Mouse (Mus musculus) right cerebral cortex, postnatal 10 days (tissue): Measurements from ENCODE around the gene Efcab7.

ENCODE experiments used
- DNase-seq, 2 experiments: peaks; one replicate each; pipeline ENCODE4 v3.0.0; 2021; ENCODE audit warnings: low spot score in 2 of 2

The Efcab7 gene

DNA sequence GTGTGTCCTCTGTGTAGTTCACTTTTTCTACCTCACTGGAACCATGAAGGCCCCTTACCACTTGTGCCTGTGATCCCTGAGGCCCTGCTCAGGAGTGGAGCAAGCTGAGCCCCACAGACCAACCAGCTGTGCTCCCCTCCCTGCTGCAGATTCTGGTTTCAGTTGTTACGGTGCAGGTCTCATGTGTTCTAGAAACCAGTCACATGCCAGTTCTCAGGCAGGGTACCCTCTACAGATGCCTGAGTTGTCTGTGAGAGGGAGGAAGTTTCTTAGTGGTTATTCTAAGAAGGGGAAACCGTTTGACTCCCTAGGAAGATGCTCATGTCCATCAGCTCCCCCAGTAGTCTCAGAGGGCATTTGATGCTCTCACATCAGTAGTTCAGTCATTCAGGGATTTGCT lies 115.6 kb downstream of the Efcab7 start:
- DNase-seq, result no peak

DNA sequence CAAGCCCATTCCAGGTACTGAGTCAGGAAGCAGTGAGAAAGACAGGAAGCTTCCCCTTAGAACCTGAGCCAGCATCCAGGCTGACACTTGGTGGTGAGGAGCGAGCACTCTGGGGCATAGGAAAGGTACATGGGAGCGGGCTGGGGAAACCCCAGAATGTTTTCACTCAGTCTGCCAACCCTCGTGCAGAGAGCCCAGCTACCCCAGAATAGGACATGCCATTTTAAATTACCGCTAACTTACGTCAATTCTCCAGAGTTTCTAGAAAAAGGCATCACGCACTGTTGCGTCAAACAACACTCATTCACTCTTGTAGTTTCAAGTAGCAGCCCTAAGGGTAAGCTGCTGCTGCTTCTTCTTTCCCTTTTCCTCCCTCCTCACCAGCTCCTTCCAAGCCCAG lies 116.0 kb downstream of the Efcab7 start:
- DNase-seq, result no peak

- DNase-seq, result no peak
Measured at GRCm38 (mm10) chr4:99946516-99946915, 117.5 kb downstream of the Efcab7 start.

GRCm38 (mm10) chr4:99947192-99947591 lies 118.2 kb downstream of the Efcab7 start:
- no peak for DNase-seq

DNA sequence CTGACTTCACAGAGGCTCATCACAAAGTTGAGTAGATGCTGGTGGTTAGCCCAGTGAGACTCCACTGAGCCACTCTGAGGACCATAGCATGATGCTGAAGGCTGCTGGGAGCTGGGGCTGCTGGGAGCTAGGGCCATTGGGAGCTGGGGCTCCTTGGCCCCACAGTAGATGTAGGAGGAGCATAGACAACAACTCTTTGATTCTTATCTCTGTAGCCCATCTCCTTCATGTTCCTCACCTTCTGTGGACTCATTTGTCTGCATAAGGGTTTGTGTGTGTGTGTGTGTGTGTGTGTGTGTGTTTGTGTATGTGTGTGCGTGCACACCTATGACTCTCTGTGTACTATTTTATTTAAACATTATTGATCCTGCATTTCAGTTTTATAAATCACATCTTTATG lies 118.9 kb downstream of the Efcab7 start:
- no peak for DNase-seq

DNA sequence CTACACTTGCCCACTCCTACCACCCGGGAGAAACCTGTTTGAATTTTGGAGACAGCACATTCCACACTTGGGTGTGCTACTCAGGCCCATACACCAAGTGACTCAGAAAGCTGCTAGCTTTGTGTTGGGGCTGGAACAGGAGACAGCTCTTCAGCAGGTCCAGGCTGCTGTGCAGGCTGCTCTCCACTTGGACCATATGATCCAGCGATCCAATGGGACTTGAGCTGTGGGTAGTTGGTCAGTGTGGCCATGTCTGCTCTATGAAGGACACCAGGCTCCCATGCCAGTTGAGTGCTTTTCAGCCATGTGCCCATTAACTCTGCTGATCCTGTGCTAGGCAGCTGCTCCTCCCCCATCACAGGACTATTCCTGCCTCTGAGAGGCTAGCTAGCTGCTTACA lies 124.9 kb downstream of the Efcab7 start:
- no peak for DNase-seq

DNA sequence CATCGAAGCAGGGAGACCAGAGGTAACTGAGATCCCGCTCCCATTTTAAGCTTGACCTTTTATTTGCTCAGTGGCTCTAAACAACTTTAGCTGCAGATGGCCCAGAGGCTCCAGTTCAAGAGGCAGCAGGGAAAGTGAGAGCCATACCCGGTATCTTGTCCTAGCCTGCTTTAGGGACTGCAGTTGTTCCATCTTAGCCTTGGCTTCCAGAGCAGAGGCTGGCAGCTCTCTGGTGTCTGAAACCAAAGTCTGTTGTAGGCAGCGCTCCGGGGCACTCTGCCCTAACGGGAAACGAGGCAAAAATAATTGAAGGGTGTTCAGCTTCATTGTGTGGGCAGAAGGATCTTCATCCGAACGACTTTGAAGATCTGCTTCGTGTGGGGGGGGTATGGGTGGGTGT lies 126.4 kb downstream of the Efcab7 start:
- DNase-seq, result no peak

GRCm38 (mm10) chr4:99957186-99957585 lies 128.2 kb downstream of the Efcab7 start:
- no peak for DNase-seq

GRCm38 (mm10) chr4:99958084-99958815 lies 129.3 kb downstream of the Efcab7 start:
- DNase-seq, result no peak

GRCm38 (mm10) chr4:99959308-99959707 lies 130.3 kb downstream of the Efcab7 start:
- DNase-seq, result no peak
